Comparison of ENCODE assay signal across 14 mouse cellular contexts in genomic region chr1:122667619-122668018, GRCm38 (mm10).
"Had no signal": no experiment of that assay in that cellular context is flagged by ENCODE, and none has a peak within 500 bp of the region (broad histone marks: within the 10 kb centered on the region; RNA-seq: fewer than 3 reads in every experiment).

No protein-coding gene starts in this region.

- H3K4me2 ChIP-seq: limb, embryonic 12.5 days; liver, embryonic 13.5 days; lung, embryonic 15.5 days; midbrain, embryonic 12.5 days had no signal

- H3K9ac ChIP-seq: limb, embryonic 12.5 days; liver, embryonic 13.5 days; liver, postnatal 0 days; lung, embryonic 15.5 days; midbrain, embryonic 12.5 days had no signal

- H3K4me1 ChIP-seq: limb, embryonic 12.5 days; liver, embryonic 13.5 days; lung, embryonic 15.5 days; megakaryocyte, embryonic 14.5 days; midbrain, embryonic 12.5 days had no signal

- H3K36me3 ChIP-seq: limb, embryonic 12.5 days; liver, embryonic 13.5 days; lung, embryonic 15.5 days; midbrain, embryonic 12.5 days had no signal

- H3K27me3 ChIP-seq: limb, embryonic 12.5 days; liver, embryonic 13.5 days; lung, embryonic 15.5 days; megakaryocyte, embryonic 14.5 days; midbrain, embryonic 12.5 days had no signal

- H3K4me3 ChIP-seq: layer of hippocampus, adult 2 months; limb, embryonic 12.5 days; liver, embryonic 13.5 days; lung, embryonic 15.5 days; megakaryocyte, embryonic 14.5 days; midbrain, embryonic 12.5 days had no signal

- ATAC-seq: liver, postnatal 0 days had no signal

- H3K27ac ChIP-seq: layer of hippocampus, adult 2 months; limb, embryonic 12.5 days; liver, embryonic 13.5 days; lung, embryonic 15.5 days; macrophage; midbrain, embryonic 12.5 days; stomach, postnatal 0 days had no signal

- H3K9me3 ChIP-seq: limb, embryonic 12.5 days; liver, embryonic 13.5 days; lung, embryonic 15.5 days; megakaryocyte, embryonic 14.5 days; midbrain, embryonic 12.5 days had no signal

- DNase-seq: kidney, postnatal 10 days; kidney, postnatal 4 days; liver; liver, embryonic 13.5 days; liver, postnatal 0 days; lung, postnatal 14 days; thymus, postnatal 4 days had no signal
